8 mouse cellular contexts compared by ENCODE assay signal in the genomic region with DNA sequence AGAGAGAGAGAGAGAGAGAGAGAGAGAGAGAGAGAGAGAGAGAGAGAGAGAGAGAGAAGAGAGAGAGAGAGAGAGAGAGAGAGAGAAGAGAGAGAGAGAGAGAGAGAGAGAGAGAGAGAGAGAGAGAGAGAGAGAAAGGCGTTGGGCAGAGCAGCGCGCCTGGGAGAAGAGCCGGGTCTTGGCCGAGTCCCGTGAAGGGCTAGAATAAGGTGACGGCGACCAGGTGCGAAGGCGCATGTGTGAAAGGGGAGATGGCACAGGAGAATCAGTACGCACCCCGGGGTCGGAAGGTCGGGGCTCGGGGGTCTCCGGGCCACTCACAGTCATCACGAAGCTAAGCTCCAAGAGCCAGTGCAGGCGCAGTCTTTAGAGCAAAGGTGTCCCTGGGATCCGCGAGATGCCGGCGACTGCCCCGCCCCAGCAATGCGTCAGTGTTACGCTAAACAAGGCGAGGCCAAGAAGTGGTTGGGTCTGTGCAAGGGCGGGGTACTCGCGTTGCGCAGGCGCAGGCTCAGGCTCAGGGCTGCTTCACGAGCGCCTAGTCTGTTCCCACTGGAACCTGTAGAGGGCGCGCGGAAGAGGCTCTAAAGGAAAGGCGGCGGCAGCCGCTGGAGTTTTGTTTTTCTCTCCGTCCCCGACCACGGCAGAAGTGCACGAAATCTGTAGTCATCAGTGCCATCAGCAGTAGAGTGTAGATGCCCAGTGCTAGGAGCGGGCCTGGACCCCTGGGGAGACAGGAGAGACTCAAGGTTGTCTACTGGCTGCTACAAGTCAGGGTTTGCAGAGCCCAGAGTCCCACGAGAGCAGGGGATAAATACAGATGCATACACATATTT. TPM values are rescaled to one million over a fixed set of nuclear protein-coding genes. Genes with fewer than 3 reads are reported as not detected.
DNase-seq lines count a peak whose midpoint lies in the region; ATAC-seq and TF ChIP-seq lines count a peak whose summit lies in the region.

No protein-coding gene starts in this region.

- WGBS in heart, embryonic 12.5 days: under 1% methylated on average over 45 of the region's 45 CpGs
- WGBS in kidney, postnatal 0 days: under 1% methylated on average over 45 of the region's 45 CpGs
- under 1% methylated on average over 45 of the region's 45 CpGs for WGBS in liver, embryonic 11.5 days
- WGBS in stomach, embryonic 14.5 days: under 1% methylated on average over 45 of the region's 45 CpGs

- no peaks in the 10 kb centered on the region for H3K9me3 ChIP-seq in heart, embryonic 12.5 days (replicated peaks)
- H3K9me3 ChIP-seq in kidney, postnatal 0 days (replicated peaks; ENCODE audit: low read length): no peaks in the 10 kb centered on the region
- no peaks in the 10 kb centered on the region for H3K9me3 ChIP-seq in liver, embryonic 11.5 days (ENCODE audit: control insufficient read depth, low read length)
- no peaks in the 10 kb centered on the region for H3K9me3 ChIP-seq in stomach, embryonic 14.5 days (ENCODE audit: control insufficient read depth, low read depth, low read length)

- peaks cover 27% of the 10 kb centered on the region for H3K36me3 ChIP-seq in heart, embryonic 12.5 days
- H3K36me3 ChIP-seq in kidney, postnatal 0 days (ENCODE audit: insufficient read depth, low read length): peaks cover 21% of the 10 kb centered on the region
- H3K36me3 ChIP-seq in liver, embryonic 11.5 days (ENCODE audit: control insufficient read depth, insufficient read depth, low read length): peaks cover 10% of the 10 kb centered on the region
- H3K36me3 ChIP-seq in stomach, embryonic 14.5 days (ENCODE audit: control insufficient read depth, insufficient read depth, low read length): peaks cover 18% of the 10 kb centered on the region

- H3K27ac ChIP-seq in heart, embryonic 12.5 days (ENCODE audit: poor library complexity, severe bottlenecking): peak overlapping the region; percentile 78
- peak overlapping the region; percentile 89 for H3K27ac ChIP-seq in kidney, postnatal 0 days
- peak overlapping the region; percentile 68 for H3K27ac ChIP-seq in liver, embryonic 11.5 days (ENCODE audit: low read depth, low read length)
- H3K27ac ChIP-seq in stomach, embryonic 14.5 days (ENCODE audit: low read length): peak overlapping the region; percentile 89

- peak; percentile 86 for ATAC-seq in erythroblast, adult 5-6 weeks (replicated peaks; ENCODE audit: low FRiP score, poor library complexity, severe bottlenecking)
- ATAC-seq in heart, embryonic 12.5 days (ENCODE audit: insufficient number of reproducible peaks, low FRiP score): peak; percentile 97
- peak; percentile 96 for ATAC-seq in kidney, postnatal 0 days (replicated peaks; ENCODE audit: low FRiP score, low read depth)
- peak; percentile 96 for ATAC-seq in liver, embryonic 11.5 days (replicated peaks; ENCODE audit: low FRiP score)
- ATAC-seq in stomach, embryonic 14.5 days (ENCODE audit: insufficient number of reproducible peaks, insufficient read depth, low FRiP score, low read depth): peak; percentile 97

- peak overlapping the region; percentile 89 for H3K4me2 ChIP-seq in heart, embryonic 12.5 days
- peak overlapping the region; percentile 76 for H3K4me2 ChIP-seq in kidney, postnatal 0 days (ENCODE audit: low read length)
- H3K4me2 ChIP-seq in liver, embryonic 11.5 days: peak overlapping the region; percentile 84
- H3K4me2 ChIP-seq in stomach, embryonic 14.5 days (replicated peaks; ENCODE audit: low read depth, low read length): peak overlapping the region; percentile 78

- peak overlapping the region; percentile 83 for H3K9ac ChIP-seq in heart, embryonic 12.5 days
- peak overlapping the region; percentile 61 for H3K9ac ChIP-seq in kidney, postnatal 0 days (ENCODE audit: low read depth, low read length)
- peak overlapping the region; percentile 79 for H3K9ac ChIP-seq in liver, embryonic 11.5 days (ENCODE audit: low read depth, low read length)
- peak overlapping the region; percentile 53 for H3K9ac ChIP-seq in stomach, embryonic 14.5 days (replicated peaks; ENCODE audit: low read depth, low read length)

- peaks cover 41% of the 10 kb centered on the region for H3K4me1 ChIP-seq in heart, embryonic 12.5 days (replicated peaks)
- H3K4me1 ChIP-seq in kidney, postnatal 0 days (replicated peaks; ENCODE audit: insufficient read depth, low read length): peaks cover 15% of the 10 kb centered on the region
- peaks cover 24% of the 10 kb centered on the region for H3K4me1 ChIP-seq in liver, embryonic 11.5 days (replicated peaks; ENCODE audit: control insufficient read depth, insufficient read depth, low read length)
- peaks cover 23% of the 10 kb centered on the region; the same call in 1 of the 2 replicates for H3K4me1 ChIP-seq in stomach, embryonic 14.5 days (ENCODE audit: control insufficient read depth, insufficient read depth, low read length)

- no peaks in the 10 kb centered on the region for H3K27me3 ChIP-seq in heart, embryonic 12.5 days (replicated peaks)
- no peaks in the 10 kb centered on the region for H3K27me3 ChIP-seq in kidney, postnatal 0 days (ENCODE audit: insufficient read depth, low read length)
- no peaks in the 10 kb centered on the region for H3K27me3 ChIP-seq in liver, embryonic 11.5 days (replicated peaks; ENCODE audit: control insufficient read depth, insufficient read depth, low read length)
- H3K27me3 ChIP-seq in stomach, embryonic 14.5 days (ENCODE audit: control insufficient read depth, insufficient read depth, low read length): no peaks in the 10 kb centered on the region

- DNase-seq in B cell, adult 2 months: peak; percentile 96
- peak; percentile 99 for DNase-seq in brain, adult 2 months (ENCODE audit: low read depth, low spot score)
- peak; percentile 98 for DNase-seq in kidney, postnatal 0 days (ENCODE audit: low spot score)
- DNase-seq in liver, embryonic 11.5 days (ENCODE audit: low spot score): peak; percentile 93
- peak; percentile 99 for DNase-seq in naive thymus-derived CD4-positive, alpha-beta T cell, adult 2 months (ENCODE audit: low read depth)

- H3K4me3 ChIP-seq in heart, embryonic 12.5 days: peak overlapping the region; percentile 79
- peak overlapping the region; percentile 63 for H3K4me3 ChIP-seq in kidney, postnatal 0 days (replicated peaks; ENCODE audit: low read depth, low read length)
- peak overlapping the region; percentile 69 for H3K4me3 ChIP-seq in liver, embryonic 11.5 days (ENCODE audit: low read depth, low read length)
- H3K4me3 ChIP-seq in stomach, embryonic 14.5 days (ENCODE audit: low read depth, low read length): peak overlapping the region; percentile 48

- TF ChIP-seq CTCF in kidney, postnatal 0 days (IDR thresholded peaks at IDR 0.05; ENCODE audit: low read depth): peak; percentile 86

RNA-seq across cellular contexts. Expression of a gene that starts 0.8 kb away (rescaled TPM):
- 1.5 and 4.2 TPM in 2 replicates for total RNA-seq in erythroblast, adult 5-6 weeks (2015; ENCODE audit: low replicate concordance)
- 4.2 and 4.8 TPM in 2 replicates for total RNA-seq in erythroblast, adult 5-6 weeks (2017; ENCODE audit: low replicate concordance)
- polyA plus RNA-seq in heart, embryonic 12.5 days (2016; fragmentation: Nextera tagmentation; extraction: Ambion mirVana): 20.5 and 21.0 TPM in 2 replicates
- polyA plus RNA-seq in kidney, postnatal 0 days (2015; fragmentation: Nextera tagmentation; extraction: Ambion mirVana): 28.2 and 29.7 TPM in 2 replicates
- 23.7 and 24.0 TPM in 2 replicates for polyA plus RNA-seq in liver, embryonic 11.5 days (2014; fragmentation: Nextera tagmentation; extraction: Ambion mirVana)
- polyA plus RNA-seq in stomach, embryonic 14.5 days (2014; fragmentation: Nextera tagmentation; extraction: Ambion mirVana): 28.6 and 29.4 TPM in 2 replicates

RNA-seq across cellular contexts. Expression of a gene that starts 2.9 kb away (rescaled TPM):
- total RNA-seq in erythroblast, adult 5-6 weeks (2015; ENCODE audit: low replicate concordance): 2.3 TPM in 1 of 2 replicates, not detected in the other
- total RNA-seq in erythroblast, adult 5-6 weeks (2017; ENCODE audit: low replicate concordance): 2.6 TPM in 2 replicates
- polyA plus RNA-seq in heart, embryonic 12.5 days (2016; fragmentation: Nextera tagmentation; extraction: Ambion mirVana): 14.4 and 15.8 TPM in 2 replicates
- 20.2 and 21.5 TPM in 2 replicates for polyA plus RNA-seq in kidney, postnatal 0 days (2015; fragmentation: Nextera tagmentation; extraction: Ambion mirVana)
- 9.7 and 10.5 TPM in 2 replicates for polyA plus RNA-seq in liver, embryonic 11.5 days (2014; fragmentation: Nextera tagmentation; extraction: Ambion mirVana)
- polyA plus RNA-seq in stomach, embryonic 14.5 days (2014; fragmentation: Nextera tagmentation; extraction: Ambion mirVana): 24.3 and 26.5 TPM in 2 replicates

RNA-seq across cellular contexts. Expression of a gene that starts 15.8 kb away (rescaled TPM):
- total RNA-seq in erythroblast, adult 5-6 weeks (2015; ENCODE audit: low replicate concordance): 2.5 and 18.8 TPM in 2 replicates
- 0.98 and 4.4 TPM in 2 replicates for total RNA-seq in erythroblast, adult 5-6 weeks (2017; ENCODE audit: low replicate concordance)
- polyA plus RNA-seq in heart, embryonic 12.5 days (2016; fragmentation: Nextera tagmentation; extraction: Ambion mirVana): 6.1 and 8.9 TPM in 2 replicates
- 3.7 and 4.3 TPM in 2 replicates for polyA plus RNA-seq in kidney, postnatal 0 days (2015; fragmentation: Nextera tagmentation; extraction: Ambion mirVana)
- 10.7 and 11.4 TPM in 2 replicates for polyA plus RNA-seq in liver, embryonic 11.5 days (2014; fragmentation: Nextera tagmentation; extraction: Ambion mirVana)
- 15.1 and 19.2 TPM in 2 replicates for polyA plus RNA-seq in stomach, embryonic 14.5 days (2014; fragmentation: Nextera tagmentation; extraction: Ambion mirVana)

RNA-seq across cellular contexts. Expression of a gene that starts 31.2 kb away (rescaled TPM):
- 3.6 and 7.5 TPM in 2 replicates for total RNA-seq in erythroblast, adult 5-6 weeks (2015; ENCODE audit: low replicate concordance)
- total RNA-seq in erythroblast, adult 5-6 weeks (2017; ENCODE audit: low replicate concordance): 4.5 and 6.6 TPM in 2 replicates
- 25.0 and 31.0 TPM in 2 replicates for polyA plus RNA-seq in heart, embryonic 12.5 days (2016; fragmentation: Nextera tagmentation; extraction: Ambion mirVana)
- 7.3 and 8.8 TPM in 2 replicates for polyA plus RNA-seq in kidney, postnatal 0 days (2015; fragmentation: Nextera tagmentation; extraction: Ambion mirVana)
- 9.4 and 12.4 TPM in 2 replicates for polyA plus RNA-seq in liver, embryonic 11.5 days (2014; fragmentation: Nextera tagmentation; extraction: Ambion mirVana)
- 18.3 and 19.8 TPM in 2 replicates for polyA plus RNA-seq in stomach, embryonic 14.5 days (2014; fragmentation: Nextera tagmentation; extraction: Ambion mirVana)

RNA-seq across cellular contexts. Expression of a gene that starts 45.8 kb away (rescaled TPM):
- 59.4 and 74.7 TPM in 2 replicates for total RNA-seq in erythroblast, adult 5-6 weeks (2015; ENCODE audit: low replicate concordance)
- total RNA-seq in erythroblast, adult 5-6 weeks (2017; ENCODE audit: low replicate concordance): 188 and 334 TPM in 2 replicates
- 137 and 152 TPM in 2 replicates for polyA plus RNA-seq in heart, embryonic 12.5 days (2016; fragmentation: Nextera tagmentation; extraction: Ambion mirVana)
- 53.8 and 59.6 TPM in 2 replicates for polyA plus RNA-seq in kidney, postnatal 0 days (2015; fragmentation: Nextera tagmentation; extraction: Ambion mirVana)
- 148 and 178 TPM in 2 replicates for polyA plus RNA-seq in liver, embryonic 11.5 days (2014; fragmentation: Nextera tagmentation; extraction: Ambion mirVana)
- 159 and 167 TPM in 2 replicates for polyA plus RNA-seq in stomach, embryonic 14.5 days (2014; fragmentation: Nextera tagmentation; extraction: Ambion mirVana)

Comparison
In these comparisons a context has a peak if more than half of its experiments do, and no peak if none do; other contexts are left out.
1. Peak in every context shown above with its lines: DNase-seq, ATAC-seq, H3K4me3 ChIP-seq and H3K27ac ChIP-seq.